Mouse (Mus musculus): Measurements from ENCODE around the gene Ifnk. TPM values are rescaled to one million over a fixed set of nuclear protein-coding genes. Genes with fewer than 3 reads are reported as not detected.

Ifnk gene
- polyA plus RNA-seq, 1 experiment = not detected

DNA sequence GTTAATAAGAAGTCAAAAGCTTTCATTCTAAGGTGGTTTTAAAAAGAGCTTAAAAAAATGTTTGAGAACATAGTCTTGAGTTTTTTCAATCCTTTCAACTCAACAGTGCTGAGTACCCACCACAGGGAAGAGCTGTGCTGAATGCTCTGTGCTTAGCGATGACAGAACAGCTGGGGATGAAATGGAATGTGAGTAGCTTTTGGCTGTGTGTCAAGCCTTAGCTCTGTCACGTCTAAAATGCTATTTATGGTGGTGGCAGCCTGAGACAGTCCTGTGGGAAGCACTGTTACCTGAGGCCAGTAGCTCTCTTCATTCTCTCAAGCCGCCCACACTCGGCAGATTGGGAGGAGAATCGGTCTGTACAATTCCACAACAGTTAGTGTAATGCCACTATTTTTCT, 37.9 kb downstream of the Ifnk start:
- Histone ChIP-seq H3K79me3 (ENCODE audit: low read depth) (no peaks in the 10 kb centered on the region), H3K36me3 (ENCODE audit: control insufficient read depth, insufficient read depth) (peaks cover 9% of the 10 kb centered on the region), H3K79me2 (ENCODE audit: control insufficient read depth, insufficient read depth) (no peaks in the 10 kb centered on the region), H3K4me3 (ENCODE audit: insufficient read depth, poor library complexity, severe bottlenecking) (no peak overlapping the region), H3K27me3 (ENCODE audit: control insufficient read depth, insufficient read depth, insufficient read length) (no peaks in the 10 kb centered on the region), H3ac (ENCODE audit: control insufficient read depth, insufficient read length, low read depth) (no peak overlapping the region)
- TF ChIP-seq MYOD1 (IDR thresholded peaks at IDR 0.05; ENCODE audit: control insufficient read depth, insufficient read length, low read depth) (no peak), MAX (IDR thresholded peaks at IDR 0.05) (no peak), CTCF (IDR thresholded peaks at IDR 0.05; ENCODE audit: control insufficient read depth, insufficient read depth, insufficient read length) (no peak), FOSL1 (IDR thresholded peaks at IDR 0.05; ENCODE audit: insufficient read depth, low read length, poor library complexity, severe bottlenecking) (no peak), MYOG (IDR thresholded peaks at IDR 0.05; ENCODE audit: control insufficient read depth, extremely low read depth, insufficient read length) (no peak), CEBPB (IDR thresholded peaks at IDR 0.05; ENCODE audit: low read depth) (no peak), USF1 (IDR thresholded peaks at IDR 0.05; ENCODE audit: low read depth) (no peak)

DNA sequence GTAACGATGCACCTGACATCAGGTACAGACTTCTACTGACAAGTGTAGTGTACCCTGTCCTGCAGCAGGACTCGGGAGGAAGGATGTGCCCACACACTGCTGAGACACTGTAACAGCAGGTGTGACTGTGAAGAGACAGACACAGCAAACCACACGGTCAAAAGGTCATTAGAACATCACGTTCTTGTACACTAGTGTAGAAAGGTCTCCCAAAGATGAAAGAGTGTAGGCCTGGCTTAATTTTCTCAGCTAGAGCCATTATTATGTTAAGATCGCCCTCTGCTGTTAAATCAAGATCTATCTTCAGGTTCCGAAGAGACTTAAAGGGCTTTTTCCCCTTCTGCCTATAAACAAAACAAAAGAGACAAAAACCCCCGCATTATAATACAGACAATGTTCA, 40.9 kb downstream of the Ifnk start:
- peaks cover 17% of the 10 kb centered on the region for H3K36me3 ChIP-seq (ENCODE audit: control insufficient read depth, insufficient read depth)
- no peaks in the 10 kb centered on the region for H3K27me3 ChIP-seq (ENCODE audit: control insufficient read depth, insufficient read depth, insufficient read length)
- H3ac ChIP-seq (ENCODE audit: control insufficient read depth, insufficient read length, low read depth) = no peak overlapping the region
- H3K79me3 ChIP-seq (ENCODE audit: low read depth) = no peaks in the 10 kb centered on the region
- TF ChIP-seq MYOD1 (IDR thresholded peaks at IDR 0.05; ENCODE audit: control insufficient read depth, insufficient read length, low read depth) = no peak
- TF ChIP-seq MYOG (IDR thresholded peaks at IDR 0.05; ENCODE audit: control insufficient read depth, extremely low read depth, insufficient read length) = no peak
- no peak for TF ChIP-seq FOSL1 (IDR thresholded peaks at IDR 0.05; ENCODE audit: insufficient read depth, low read length, poor library complexity, severe bottlenecking)
- TF ChIP-seq MAX (IDR thresholded peaks at IDR 0.05) = no peak
- no peak for TF ChIP-seq CTCF (IDR thresholded peaks at IDR 0.05; ENCODE audit: control insufficient read depth, insufficient read depth, insufficient read length)
- no peak for TF ChIP-seq CEBPB (IDR thresholded peaks at IDR 0.05; ENCODE audit: low read depth)
- no peak for TF ChIP-seq USF1 (IDR thresholded peaks at IDR 0.05; ENCODE audit: low read depth)
- H3K79me2 ChIP-seq (ENCODE audit: control insufficient read depth, insufficient read depth) = no peaks in the 10 kb centered on the region
- no peak overlapping the region for H3K4me3 ChIP-seq (ENCODE audit: insufficient read depth, poor library complexity, severe bottlenecking)

DNA sequence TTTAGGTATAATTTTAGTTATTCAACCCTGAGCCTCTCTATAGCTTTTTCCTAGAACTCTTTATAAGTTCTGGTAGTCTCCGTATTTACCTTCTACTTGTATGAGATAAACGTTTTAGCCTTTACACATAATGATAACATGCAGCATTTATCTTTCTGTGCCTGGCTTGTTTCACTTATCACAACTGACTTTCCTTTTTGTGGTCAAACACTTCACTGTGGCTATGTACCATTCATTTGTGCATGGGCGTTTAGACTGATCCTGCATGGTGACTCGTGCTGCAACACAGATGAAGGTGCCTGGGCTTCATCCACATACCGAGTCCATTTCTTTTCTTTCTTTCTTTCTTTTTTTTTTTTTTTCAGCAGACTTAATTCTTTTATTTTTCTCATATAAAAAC, 49.8 kb downstream of the Ifnk start:
- no peak for TF ChIP-seq MAX (IDR thresholded peaks at IDR 0.05)
- TF ChIP-seq FOSL1 (IDR thresholded peaks at IDR 0.05; ENCODE audit: insufficient read depth, low read length, poor library complexity, severe bottlenecking) = no peak
- no peak for TF ChIP-seq CTCF (IDR thresholded peaks at IDR 0.05; ENCODE audit: control insufficient read depth, insufficient read depth, insufficient read length)
- no peak for TF ChIP-seq MYOD1 (IDR thresholded peaks at IDR 0.05; ENCODE audit: control insufficient read depth, insufficient read length, low read depth)
- TF ChIP-seq CEBPB (IDR thresholded peaks at IDR 0.05; ENCODE audit: low read depth) = no peak
- no peak for TF ChIP-seq MYOG (IDR thresholded peaks at IDR 0.05; ENCODE audit: control insufficient read depth, extremely low read depth, insufficient read length)
- TF ChIP-seq USF1 (IDR thresholded peaks at IDR 0.05; ENCODE audit: low read depth) = no peak
- no peaks in the 10 kb centered on the region for H3K79me3 ChIP-seq (ENCODE audit: low read depth)
- no peaks in the 10 kb centered on the region for H3K79me2 ChIP-seq (ENCODE audit: control insufficient read depth, insufficient read depth)
- H3ac ChIP-seq (ENCODE audit: control insufficient read depth, insufficient read length, low read depth) = no peak overlapping the region
- no peaks in the 10 kb centered on the region for H3K27me3 ChIP-seq (ENCODE audit: control insufficient read depth, insufficient read depth, insufficient read length)
- H3K4me3 ChIP-seq (ENCODE audit: insufficient read depth, poor library complexity, severe bottlenecking) = no peak overlapping the region
- H3K36me3 ChIP-seq (ENCODE audit: control insufficient read depth, insufficient read depth) = peaks cover 40% of the 10 kb centered on the region

Other genes starting within 250 kb of the Ifnk start
- 0.18 TPM for gene Mob3b, start 5.4 kb downstream of the Ifnk start, polyA plus RNA-seq (2012; fragmentation: generic; extraction: Trizol)
- 5.7 TPM for gene C9orf72, start 74.1 kb downstream of the Ifnk start, polyA plus RNA-seq (2012; fragmentation: generic; extraction: Trizol)